Mouse (Mus musculus) embryonic facial prominence, embryonic 13.5 days (tissue): ENCODE data around the gene Gm43191. TPM values are rescaled to one million over a fixed set of nuclear protein-coding genes. Genes with fewer than 3 reads are reported as not detected.

Experiments used
- polyA plus RNA-seq: library from polyadenylated mRNA; unstranded; fragments of >200 nt; fragmentation: Nextera tagmentation; extraction: Ambion mirVana; gene quantifications from 2 replicates; pipeline ENCODE4 v1.2.1, GENCODE M21; 2015

Gm43191 gene
- polyA plus RNA-seq, 1 experiment from 2014 or later, result not detected

Other genes starting within 250 kb of the Gm43191 start
- gene Rtca, start 173.1 kb downstream of the Gm43191 start, polyA plus RNA-seq, result 81.2 and 87.9 TPM in 2 replicates
- gene Dbt, start 168.2 kb downstream of the Gm43191 start, polyA plus RNA-seq, result 17.8 and 18.5 TPM in 2 replicates
- gene Lrrc39, start 118.3 kb downstream of the Gm43191 start, polyA plus RNA-seq, result 0.56 and 0.89 TPM in 2 replicates
- gene Sass6, start 86.3 kb downstream of the Gm43191 start, polyA plus RNA-seq, result 26.3 and 27.8 TPM in 2 replicates
- 44.3 and 44.8 TPM in 2 replicates for gene Trmt13, start 66.7 kb downstream of the Gm43191 start, polyA plus RNA-seq
- gene Mfsd14a, start 18.6 kb downstream of the Gm43191 start, polyA plus RNA-seq, result 78.5 and 80.5 TPM in 2 replicates
- gene Slc35a3, start 31.6 kb upstream of the Gm43191 start, polyA plus RNA-seq, result 8.7 and 10.4 TPM in 2 replicates
- gene Agl, start 126.9 kb upstream of the Gm43191 start, polyA plus RNA-seq, result 17.3 and 19.6 TPM in 2 replicates
- gene Frrs1, start 178.2 kb upstream of the Gm43191 start, polyA plus RNA-seq, result 13.4 and 14.2 TPM in 2 replicates